Mouse (Mus musculus) induced T-regulatory cell, adult 2 months (primary cell): ENCODE data around the gene Gpc5.

Experiments
- DNase-seq: peaks from one replicate; pipeline ENCODE4 v3.0.0-alpha.2; 2012; ENCODE audit warnings: low read depth

Gpc5 gene

GRCm38 (mm10) chr14:115369611-115370167, 277.7 kb downstream of the Gpc5 start:
- DNase-seq = no peak

GRCm38 (mm10) chr14:115371131-115371530, 279.1 kb downstream of the Gpc5 start:
- DNase-seq = peak; percentile 24

GRCm38 (mm10) chr14:115391831-115392230, 299.8 kb downstream of the Gpc5 start:
- DNase-seq = no peak

GRCm38 (mm10) chr14:115392894-115393524, 301.0 kb downstream of the Gpc5 start:
- peak; percentile 22 for DNase-seq

- DNase-seq = no peak
These were observed 314.6 kb downstream of the Gpc5 start for GRCm38 (mm10) chr14:115406596-115406995.

GRCm38 (mm10) chr14:115407309-115407930, 315.4 kb downstream of the Gpc5 start:
- no peak for DNase-seq

- no peak for DNase-seq
These were observed 318.9 kb downstream of the Gpc5 start for GRCm38 (mm10) chr14:115410881-115411280.

GRCm38 (mm10) chr14:115411513-115412174, 319.6 kb downstream of the Gpc5 start:
- DNase-seq = no peak

- DNase-seq = no peak
These were observed 320.8 kb downstream of the Gpc5 start for GRCm38 (mm10) chr14:115412821-115413220.

- DNase-seq = no peak
These were observed 321.4 kb downstream of the Gpc5 start for GRCm38 (mm10) chr14:115413429-115413828.

GRCm38 (mm10) chr14:115414545-115414944, 322.5 kb downstream of the Gpc5 start:
- DNase-seq = no peak

GRCm38 (mm10) chr14:115431967-115432366, 340.0 kb downstream of the Gpc5 start:
- no peak for DNase-seq

- no peak for DNase-seq
These were observed 340.4 kb downstream of the Gpc5 start for GRCm38 (mm10) chr14:115432368-115432767.

- DNase-seq = no peak
These were observed 344.6 kb downstream of the Gpc5 start for GRCm38 (mm10) chr14:115436617-115437016.

- DNase-seq = no peak
These were observed 353.1 kb downstream of the Gpc5 start for GRCm38 (mm10) chr14:115444789-115445770.

GRCm38 (mm10) chr14:115450938-115451337, 358.9 kb downstream of the Gpc5 start:
- DNase-seq = no peak

GRCm38 (mm10) chr14:115467960-115468359, 375.9 kb downstream of the Gpc5 start:
- DNase-seq = no peak

GRCm38 (mm10) chr14:115475234-115475633, 383.2 kb downstream of the Gpc5 start:
- DNase-seq = peak; percentile 1

GRCm38 (mm10) chr14:115477360-115477759, 385.3 kb downstream of the Gpc5 start:
- DNase-seq = no peak

- no peak for DNase-seq
These were observed 393.1 kb downstream of the Gpc5 start for GRCm38 (mm10) chr14:115485090-115485489.

GRCm38 (mm10) chr14:115500794-115501193, 408.8 kb downstream of the Gpc5 start:
- no peak for DNase-seq
